Mouse (Mus musculus) midbrain, embryonic 11.5 days (tissue): ENCODE measurements at regions not wholly inside any gene's neighbourhood (a gene's known extent, or its start where the extent isn't known, plus 50 kb on each side); places are given as distances from the start of the nearest gene placed in this dataset.

Experiments
- ATAC-seq: fragments of 200-750 bp; cut with Nextera tagmentation; 2 replicates; pipeline ENCODE4 v1.8.0; 2017; ENCODE audit warnings: moderate TSS enrichment, moderate library complexity; ENCODE audit not compliant: low FRiP score
- DNase-seq: peaks from one replicate; pipeline ENCODE4 v3.0.0; 2015; ENCODE audit warnings: low spot score; ENCODE audit errors: missing footprints
- H3K27ac ChIP-seq: fragments of 300-500 bp; sonication (generic); 2 replicates; pipeline ENCODE4 v1.5.1; 2014; ENCODE audit warnings: low read depth, low read length
- H3K27me3 ChIP-seq: fragments of 300-500 bp; sonication (generic); 2 replicates; pipeline ENCODE4 v1.6.1; 2014; ENCODE audit warnings: mild to moderate bottlenecking, low read length, moderate library complexity, mixed read lengths; ENCODE audit not compliant: control insufficient read depth, insufficient read depth
- H3K36me3 ChIP-seq: fragments of 300-500 bp; sonication (generic); 2 replicates; pipeline ENCODE4 v1.6.1; 2014; ENCODE audit warnings: mild to moderate bottlenecking, low read length, moderate library complexity, mixed read lengths; ENCODE audit not compliant: control insufficient read depth, insufficient read depth
- H3K4me1 ChIP-seq: fragments of 300-500 bp; sonication (generic); 2 replicates; pipeline ENCODE4 v1.6.1; 2014; ENCODE audit warnings: low read length; ENCODE audit not compliant: control insufficient read depth, insufficient read depth
- H3K4me2 ChIP-seq: fragments of 300-500 bp; sonication (generic); 2 replicates; pipeline ENCODE4 v1.6.1; 2014; ENCODE audit warnings: mild to moderate bottlenecking, moderate library complexity
- H3K4me3 ChIP-seq: fragments of 300-500 bp; sonication (generic); 2 replicates; pipeline ENCODE4 v1.5.1; 2014; ENCODE audit warnings: low read depth, low read length
- H3K9ac ChIP-seq: fragments of 300-500 bp; sonication (generic); 2 replicates; pipeline ENCODE4 v1.6.1; 2014; ENCODE audit warnings: low read length
- H3K9me3 ChIP-seq: fragments of 300-500 bp; sonication (generic); 2 replicates; pipeline ENCODE4 v1.6.1; 2016; ENCODE audit warnings: low read length; ENCODE audit not compliant: control insufficient read depth
- WGBS: fragments of 180-500 bp; shearing (Covaris S2); extraction: QIAGEN DNeasy Blood & Tissue Kit; methylation state at CpG from one replicate; pipeline ENCODE4 v1.1.7; 2014; 5-methylcytosine and 5-hydroxymethylcytosine counted together

DNA sequence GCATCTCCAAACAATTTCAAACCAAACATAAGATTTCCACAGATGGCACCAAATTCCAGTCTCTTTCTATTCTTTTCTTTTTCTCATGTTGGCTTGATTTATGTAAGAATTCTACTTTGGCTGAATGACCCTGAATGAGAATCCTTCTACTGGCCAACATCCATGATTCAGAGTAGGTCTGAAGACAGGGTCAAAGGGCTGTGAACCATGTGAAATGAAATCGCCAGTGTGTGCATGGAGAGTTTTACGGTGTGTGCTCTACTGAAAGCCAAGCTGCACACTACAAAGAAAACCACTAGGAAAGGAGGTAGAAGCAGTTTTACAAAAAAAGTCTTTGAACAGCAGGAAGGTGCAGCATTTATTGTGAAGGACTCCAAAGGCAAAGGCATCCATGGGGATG is 263.5 kb upstream of the Cxxc4 start:
- no peaks in the 10 kb centered on the region for H3K36me3 ChIP-seq
- H3K4me3 ChIP-seq: no peak overlapping the region
- no peak for ATAC-seq
- no peaks in the 10 kb centered on the region for H3K4me1 ChIP-seq
- no peak overlapping the region for H3K4me2 ChIP-seq
- 59% methylated on average over 2 of the region's 2 CpGs for WGBS
- no peak overlapping the region for H3K9ac ChIP-seq
- no peaks in the 10 kb centered on the region for H3K27me3 ChIP-seq
- DNase-seq: peak; percentile 54
- H3K27ac ChIP-seq: no peak overlapping the region
- no peaks in the 10 kb centered on the region for H3K9me3 ChIP-seq

DNA sequence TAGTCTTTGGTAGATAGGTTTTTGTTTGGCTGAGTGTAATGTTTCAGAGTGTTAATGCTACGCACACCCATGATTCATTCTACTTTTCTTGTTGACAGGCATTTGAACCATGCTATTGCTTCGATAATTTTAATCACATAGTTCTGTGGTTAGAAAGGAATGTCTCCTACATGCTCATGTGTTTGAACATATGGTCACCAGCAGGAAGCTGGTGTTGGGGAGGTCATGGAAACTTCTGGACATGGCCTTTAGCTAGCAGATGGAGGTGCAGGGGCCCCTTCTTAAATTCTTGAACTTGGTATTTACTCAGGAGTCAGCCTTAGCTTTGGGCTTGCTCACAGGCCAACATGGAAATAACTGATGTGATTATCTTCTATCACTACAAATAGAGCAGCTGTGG is 248.6 kb upstream of the Cxxc4 start:
- ATAC-seq (no peak), DNase-seq (no peak)
- Histone ChIP-seq H3K27ac (no peak overlapping the region), H3K9me3 (no peaks in the 10 kb centered on the region), H3K36me3 (no peaks in the 10 kb centered on the region), H3K4me3 (no peak overlapping the region), H3K27me3 (no peaks in the 10 kb centered on the region), H3K4me2 (no peak overlapping the region), H3K9ac (no peak overlapping the region), H3K4me1 (no peaks in the 10 kb centered on the region)
- WGBS: 80% methylated on average over 2 of the region's 2 CpGs

DNA sequence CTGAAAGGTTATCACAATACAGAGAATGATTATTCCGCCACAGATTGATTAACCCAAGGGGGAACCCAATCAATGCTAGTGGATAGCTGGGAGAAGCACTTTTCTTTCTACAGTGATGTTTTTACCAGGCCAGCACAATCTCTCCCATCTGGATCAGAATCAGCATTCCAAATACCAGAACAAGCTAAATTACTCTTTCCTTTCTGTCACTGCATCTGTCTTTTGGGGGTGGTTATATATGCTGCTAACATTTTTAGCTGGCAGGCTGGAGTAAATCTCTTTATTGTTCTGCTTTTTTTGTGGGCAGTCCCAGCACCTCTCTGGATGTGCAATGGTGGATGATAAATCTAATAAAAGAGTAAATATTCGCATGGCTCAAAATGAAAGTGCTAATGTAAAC is 242.3 kb upstream of the Cxxc4 start:
- no peak for DNase-seq
- Histone ChIP-seq H3K4me3 (no peak overlapping the region), H3K9ac (no peak overlapping the region), H3K9me3 (no peaks in the 10 kb centered on the region), H3K4me1 (no peaks in the 10 kb centered on the region), H3K4me2 (no peak overlapping the region), H3K27me3 (no peaks in the 10 kb centered on the region), H3K36me3 (no peaks in the 10 kb centered on the region), H3K27ac (no peak overlapping the region)
- WGBS: 86% methylated on average over 2 of the region's 2 CpGs
- ATAC-seq: no peak

DNA sequence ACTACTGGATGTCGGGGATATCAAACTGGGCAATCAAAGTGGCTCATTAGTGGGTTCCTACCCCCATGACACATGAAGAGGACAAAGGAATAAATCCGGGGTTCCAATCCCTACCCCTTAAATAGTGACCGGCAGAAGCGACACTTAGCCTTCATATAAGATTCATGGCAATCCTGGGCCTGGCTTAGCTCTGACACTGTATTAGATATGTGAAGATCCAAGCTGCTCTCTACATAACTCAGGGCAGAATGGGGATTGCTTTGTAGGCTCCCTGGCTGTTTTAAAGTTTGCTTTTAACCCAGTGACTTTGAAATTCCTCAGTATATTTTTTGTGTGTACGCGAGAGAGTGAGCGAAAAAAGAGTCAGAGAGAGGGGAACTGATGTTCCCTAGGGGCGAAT is 236.3 kb upstream of the Cxxc4 start:
- Histone ChIP-seq H3K36me3 (no peaks in the 10 kb centered on the region), H3K9ac (no peak overlapping the region), H3K27ac (no peak overlapping the region), H3K4me3 (no peak overlapping the region), H3K4me1 (no peaks in the 10 kb centered on the region), H3K9me3 (no peaks in the 10 kb centered on the region), H3K4me2 (no peak overlapping the region), H3K27me3 (no peaks in the 10 kb centered on the region)
- DNase-seq (no peak), ATAC-seq (no peak)
- WGBS: 86% methylated on average over 8 of the region's 8 CpGs

DNA sequence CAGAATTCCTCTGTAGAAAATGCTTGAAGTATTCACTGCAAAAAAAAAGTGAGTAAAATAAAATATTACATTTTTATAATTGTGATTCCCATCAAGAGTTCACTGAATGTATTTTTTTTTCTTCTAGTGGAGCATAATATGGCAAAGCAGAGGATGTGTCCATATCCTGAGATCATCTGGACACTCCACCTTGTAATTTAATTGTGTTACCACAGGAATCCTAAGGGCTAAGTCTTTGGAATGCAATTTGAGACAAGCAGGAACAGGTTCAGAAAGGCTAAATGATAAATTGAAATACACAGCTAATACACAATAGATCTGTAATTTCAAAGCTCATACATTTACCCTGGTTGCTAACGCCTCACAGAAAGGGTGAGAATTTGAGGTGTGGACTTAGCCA is 235.7 kb upstream of the Cxxc4 start:
- ATAC-seq (no peak), DNase-seq (no peak)
- Histone ChIP-seq H3K27me3 (no peaks in the 10 kb centered on the region), H3K4me1 (no peaks in the 10 kb centered on the region), H3K4me2 (no peak overlapping the region), H3K4me3 (no peak overlapping the region), H3K9me3 (no peaks in the 10 kb centered on the region), H3K9ac (no peak overlapping the region), H3K36me3 (no peaks in the 10 kb centered on the region), H3K27ac (no peak overlapping the region)
- WGBS: 91% methylated on average over 1 of the region's 1 CpGs

DNA sequence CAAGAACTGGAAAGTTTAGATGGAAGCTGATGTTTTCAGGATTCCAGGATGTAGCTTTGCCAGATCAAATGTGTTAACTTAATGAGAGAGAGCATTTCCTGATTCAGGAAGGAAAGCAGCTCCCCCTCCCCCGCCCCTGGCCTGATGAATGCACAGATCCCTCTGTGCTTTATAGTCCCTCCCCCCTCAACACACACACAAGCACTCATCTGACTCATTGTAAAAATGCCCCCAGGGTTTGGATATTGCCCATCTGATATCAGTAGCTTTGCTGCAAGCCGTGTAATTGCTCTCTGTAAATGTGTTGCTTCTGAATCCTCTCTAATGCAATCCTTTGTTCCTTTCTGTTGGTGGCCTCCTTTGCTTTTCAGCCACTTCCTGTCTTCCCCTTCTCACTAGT is 221.5 kb upstream of the Cxxc4 start:
- WGBS: 68% methylated on average over 2 of the region's 2 CpGs

DNA sequence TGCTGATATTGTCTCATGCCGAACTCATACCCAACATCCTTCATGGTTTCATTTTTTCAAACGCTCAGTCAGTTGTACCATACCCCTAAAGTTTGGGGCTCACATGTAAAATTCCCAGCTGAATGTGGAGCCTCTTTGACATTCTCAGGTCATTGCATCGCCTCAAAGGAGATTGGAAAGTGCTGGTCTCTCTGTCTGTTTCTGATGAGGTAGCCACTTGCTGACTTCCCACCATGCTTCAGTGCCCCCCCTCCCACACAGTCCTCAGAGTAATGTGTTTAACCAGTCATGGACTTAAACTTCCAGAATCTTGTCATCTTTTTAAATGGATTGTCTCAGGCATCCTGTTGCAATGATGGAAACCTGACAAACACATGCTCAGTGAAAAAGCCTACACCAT is 220.9 kb upstream of the Cxxc4 start:
- no peaks in the 10 kb centered on the region for H3K4me1 ChIP-seq

More for the DNA sequence above, 221.5 kb upstream of the Cxxc4 start:
- H3K27ac ChIP-seq: no peak overlapping the region
- H3K36me3 ChIP-seq: no peaks in the 10 kb centered on the region
- H3K27me3 ChIP-seq: no peaks in the 10 kb centered on the region
- no peak overlapping the region for H3K4me2 ChIP-seq
- no peaks in the 10 kb centered on the region for H3K9me3 ChIP-seq
- no peak overlapping the region for H3K9ac ChIP-seq
- ATAC-seq (peak; percentile 59; the same call in 1 of the 2 replicates), DNase-seq (no peak)
- no peaks in the 10 kb centered on the region for H3K4me1 ChIP-seq
- H3K4me3 ChIP-seq: no peak overlapping the region

DNA sequence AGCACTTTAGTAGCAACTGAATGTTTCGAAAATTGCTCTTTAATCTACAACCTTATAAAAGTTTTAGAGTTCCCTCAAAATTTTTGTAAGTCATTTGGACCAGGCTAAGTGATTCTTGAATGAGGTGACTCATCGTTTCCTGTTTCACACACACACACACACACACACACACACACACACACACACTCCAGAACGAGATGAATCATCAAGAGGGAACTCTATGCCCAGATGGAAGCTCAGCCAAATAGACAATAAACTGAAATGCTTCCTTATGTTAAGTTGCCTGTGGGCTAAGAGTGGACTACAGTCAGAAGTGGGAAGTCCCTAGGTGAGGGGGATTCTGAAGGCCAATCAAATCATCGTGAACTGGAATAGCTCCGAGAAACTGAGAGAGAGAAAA is 202.4 kb upstream of the Cxxc4 start:
- no peak overlapping the region for H3K4me3 ChIP-seq
- H3K4me2 ChIP-seq: no peak overlapping the region
- no peak overlapping the region for H3K9ac ChIP-seq

More for the DNA sequence above, 220.9 kb upstream of the Cxxc4 start:
- ATAC-seq (peak; percentile 14; the same call in 1 of the 2 replicates), DNase-seq (peak; percentile 77)
- Histone ChIP-seq H3K36me3 (no peaks in the 10 kb centered on the region), H3K9ac (no peak overlapping the region), H3K4me3 (no peak overlapping the region), H3K27me3 (no peaks in the 10 kb centered on the region), H3K9me3 (no peaks in the 10 kb centered on the region), H3K4me2 (no peak overlapping the region), H3K27ac (no peak overlapping the region)
- 84% methylated on average over 3 of the region's 3 CpGs for WGBS

DNA sequence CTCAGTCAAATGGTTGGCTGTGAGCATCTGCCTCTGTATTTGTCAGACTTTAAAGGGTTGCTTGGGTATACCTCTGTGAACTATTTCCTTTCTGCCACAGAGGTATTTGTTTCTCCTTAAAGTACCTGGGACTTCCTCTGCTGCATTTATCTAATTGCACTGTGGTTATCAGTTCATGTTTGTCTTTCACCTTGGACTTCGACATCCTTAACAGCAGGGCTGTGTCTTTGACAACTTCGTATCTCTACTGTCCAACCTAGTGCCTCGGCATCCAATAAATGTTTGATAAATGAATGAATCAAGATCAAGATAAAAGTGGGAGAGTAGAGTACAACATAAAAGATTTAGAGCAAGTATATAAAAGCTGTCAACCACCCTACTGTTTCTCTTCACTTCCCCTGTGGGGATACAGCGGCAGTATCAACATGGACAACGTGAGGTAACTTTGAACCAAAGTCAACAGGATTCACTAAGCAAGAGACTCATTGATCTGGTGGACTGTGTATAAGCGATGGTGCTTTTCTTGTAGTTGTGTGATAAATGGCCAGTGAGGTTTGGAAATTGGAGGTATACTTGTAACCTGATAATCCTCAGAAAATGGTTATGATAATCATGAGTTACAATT is 199.9 kb upstream of the Cxxc4 start:
- Histone ChIP-seq H3K36me3 (no peaks in the 10 kb centered on the region), H3K4me1 (no peaks in the 10 kb centered on the region), H3K4me3 (no peak overlapping the region), H3K27me3 (no peaks in the 10 kb centered on the region), H3K9ac (no peak overlapping the region), H3K27ac (no peak overlapping the region), H3K9me3 (no peaks in the 10 kb centered on the region), H3K4me2 (no peak overlapping the region)
- DNase-seq (no peak), ATAC-seq (no peak)
- WGBS: 91% methylated on average over 6 of the region's 6 CpGs

More for the DNA sequence above, 202.4 kb upstream of the Cxxc4 start:
- no peaks in the 10 kb centered on the region for H3K4me1 ChIP-seq
- DNase-seq (no peak), ATAC-seq (no peak)
- no peaks in the 10 kb centered on the region for H3K36me3 ChIP-seq
- H3K27ac ChIP-seq: no peak overlapping the region
- H3K27me3 ChIP-seq: no peaks in the 10 kb centered on the region
- WGBS: 87% methylated on average over 5 of the region's 5 CpGs
- no peaks in the 10 kb centered on the region for H3K9me3 ChIP-seq
